Mouse (Mus musculus) cerebellum, adult 2 months (tissue): ENCODE measurements around the gene Ttll13.

Experiments used
- CTCF ChIP-seq: fragments of 200-500 bp; IDR thresholded peaks from 2 replicates; pipeline ENCODE4 v1.5.1; 2011; ENCODE audit warnings: low read depth, mild to moderate bottlenecking, control low read depth, low read length, moderate library complexity, borderline replicate concordance; ENCODE audit not compliant: insufficient read depth
- POLR2A ChIP-seq: fragments of 200-500 bp; IDR thresholded peaks from 2 replicates; pipeline ENCODE4 v1.6.1; 2011; ENCODE audit warnings: low read length, control low read depth, borderline replicate concordance; ENCODE audit not compliant: insufficient read depth

- TF ChIP-seq CTCF (no peak), POLR2A (no peak)
Observed at GRCm38 (mm10) chr7:80299568-80299967, 53.4 kb downstream of the Ttll13 start.
